Mouse (Mus musculus): ENCODE data around the gene Fbf1. TPM values are rescaled to one million over a fixed set of nuclear protein-coding genes. Genes with fewer than 3 reads are reported as not detected.

Fbf1 gene
- 10.8 TPM for polyA plus RNA-seq (2017; shearing (Covaris generic))

DNA sequence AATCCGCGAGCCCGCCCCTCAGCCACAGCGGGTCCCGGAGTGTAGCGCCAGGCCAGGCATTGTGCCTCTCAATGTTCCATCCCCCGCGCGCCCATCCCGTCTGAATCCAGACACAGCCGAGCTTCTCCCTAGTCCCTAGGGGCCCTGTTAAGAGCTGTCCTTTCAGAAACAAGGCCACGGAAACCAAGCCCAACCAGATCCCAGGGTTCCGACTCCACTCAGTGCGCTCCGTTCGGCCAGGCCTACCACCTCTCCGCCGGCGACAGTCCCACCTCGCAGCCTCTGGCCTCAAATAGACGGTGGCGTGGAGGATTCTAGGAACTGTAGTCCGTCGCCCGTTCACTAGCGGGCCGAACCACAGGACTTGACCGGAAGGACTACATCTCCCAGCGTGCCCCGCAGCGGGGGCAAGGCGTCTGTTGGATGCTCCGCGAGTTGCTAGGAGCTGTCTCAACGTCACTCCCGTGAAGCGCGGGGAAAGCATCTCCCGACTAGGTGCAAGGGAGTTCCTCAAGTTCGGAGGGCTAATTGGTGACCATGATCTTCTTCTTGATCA, at the start of gene Fbf1:
TSS of gene Fbf1 (minus strand) at position 283 of the 556 bp plus-strand sequence.

GRCm38 (mm10) chr11:116198639-116199531, 30.9 kb upstream of the Fbf1 start, which contains the start of the genes Ten1 and Acox1:
Ten1 (plus strand) TSS chr11:116198855.
Acox1 (minus strand) TSS chr11:116199045.

DNA sequence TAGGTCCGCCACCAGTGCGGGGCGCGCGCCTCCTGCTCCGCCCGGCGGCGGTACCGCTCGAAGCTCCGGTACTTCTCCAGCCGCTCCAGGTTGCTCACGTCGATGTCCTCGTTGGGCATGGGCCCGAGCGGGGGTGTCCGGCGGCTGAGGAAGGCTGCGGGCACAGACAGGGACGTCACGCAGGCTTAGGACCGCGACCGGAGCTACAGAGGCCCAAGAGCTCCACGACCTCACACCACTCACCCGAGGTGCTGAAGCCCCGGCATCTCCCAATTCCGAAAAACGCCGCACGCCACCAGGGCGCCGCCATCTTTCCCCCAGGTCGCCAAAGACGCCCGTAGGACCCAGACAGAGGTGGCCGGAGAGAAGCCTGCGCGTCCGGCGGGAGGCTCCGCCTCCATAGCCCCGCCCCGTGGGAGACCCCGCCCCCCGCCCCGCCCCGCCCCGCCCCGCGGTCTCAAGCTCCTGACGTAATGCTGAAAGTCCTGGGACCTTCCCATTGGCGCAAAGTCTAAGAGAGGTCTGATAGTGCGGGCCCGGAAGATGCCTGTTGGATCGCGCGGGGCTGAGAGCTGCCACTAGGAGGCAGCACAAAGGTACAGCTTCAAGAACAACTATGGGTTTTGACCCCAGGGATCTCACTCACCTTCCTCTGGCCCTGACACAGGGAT, 29.4 kb downstream of the Fbf1 start, which contains the start of gene Mrpl38:
TSS of gene Mrpl38 (minus strand) at position 401 of the 671 bp plus-strand sequence.

DNA sequence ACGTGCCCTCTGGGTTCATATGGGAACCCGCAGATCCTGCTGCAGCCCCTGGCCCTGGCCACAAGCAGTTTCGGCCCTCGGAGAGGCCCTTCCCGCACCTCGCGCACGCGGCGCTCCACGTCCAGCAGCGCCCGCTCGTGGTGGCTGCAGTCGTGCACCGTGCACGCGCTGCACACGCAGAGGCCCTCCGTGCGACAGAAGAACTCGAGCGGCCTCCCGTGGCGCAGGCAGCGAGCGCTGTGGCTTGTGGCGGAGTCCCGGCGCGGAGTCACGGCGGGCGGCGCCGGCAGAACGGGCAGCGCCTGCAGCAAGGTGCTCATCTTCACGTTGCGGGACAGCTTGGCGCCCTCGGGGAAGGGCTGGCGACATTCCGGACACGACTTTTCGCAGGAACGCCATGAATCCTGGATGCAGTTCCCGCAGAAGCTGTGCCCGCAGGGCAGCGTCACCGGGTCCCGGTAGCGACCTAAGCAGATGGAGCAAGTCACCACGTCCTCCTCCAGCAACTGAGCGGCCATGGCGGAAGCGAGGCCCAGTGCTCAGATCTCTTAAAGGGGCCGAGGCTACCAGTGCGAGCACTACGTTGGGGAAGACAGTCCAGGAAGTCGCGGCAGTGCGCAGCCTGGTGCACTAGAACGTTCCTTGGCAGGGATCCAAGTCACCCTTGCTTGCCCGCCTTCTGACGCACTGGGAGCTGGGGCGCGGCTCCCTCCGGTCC, 37.3 kb downstream of the Fbf1 start, which contains the start of gene Trim65:
TSS of gene Trim65 (minus strand) at position 641 of the 718 bp plus-strand sequence.

GRCm38 (mm10) chr11:116127156-116127980, 40.6 kb downstream of the Fbf1 start, which contains the start of gene Trim47:
Trim47 (minus strand) TSS chr11:116127210.

Other genes with a start within 250 kb of the Fbf1 start
- gene Sap30bp, start 234.9 kb downstream of the Fbf1 start, polyA plus RNA-seq (2017; shearing (Covaris generic)): 39.2 TPM
- gene Recql5, start 234.7 kb downstream of the Fbf1 start, polyA plus RNA-seq (2017; shearing (Covaris generic)): 25.0 TPM
- gene Itgb4, start 193.5 kb downstream of the Fbf1 start, polyA plus RNA-seq (2017; shearing (Covaris generic)): not detected
- gene Galk1, start 155.4 kb downstream of the Fbf1 start, polyA plus RNA-seq (2017; shearing (Covaris generic)): 40.6 TPM
- 1,124 TPM for gene H3f3b, start 140.2 kb downstream of the Fbf1 start, polyA plus RNA-seq (2017; shearing (Covaris generic))
- 41.6 TPM for gene Unk, start 137.8 kb downstream of the Fbf1 start, polyA plus RNA-seq (2017; shearing (Covaris generic))
- 205 TPM for gene Unc13d, start 90.2 kb downstream of the Fbf1 start, polyA plus RNA-seq (2017; shearing (Covaris generic))
- gene Wbp2, start 81.2 kb downstream of the Fbf1 start, polyA plus RNA-seq (2017; shearing (Covaris generic)): 192 TPM
- 0.44 TPM for gene Trim47, start 41.0 kb downstream of the Fbf1 start, polyA plus RNA-seq (2017; shearing (Covaris generic))
- gene Trim65, start 37.0 kb downstream of the Fbf1 start, polyA plus RNA-seq (2017; shearing (Covaris generic)): 10.2 TPM
- 65.8 TPM for gene Mrpl38, start 29.3 kb downstream of the Fbf1 start, polyA plus RNA-seq (2017; shearing (Covaris generic))
- gene Ten1, start 30.7 kb upstream of the Fbf1 start, polyA plus RNA-seq (2017; shearing (Covaris generic)): 65.7 TPM
- 21.0 TPM for gene Acox1, start 30.9 kb upstream of the Fbf1 start, polyA plus RNA-seq (2017; shearing (Covaris generic))
- 0.09 TPM for gene Evpl, start 69.9 kb upstream of the Fbf1 start, polyA plus RNA-seq (2017; shearing (Covaris generic))
- 81.5 TPM for gene Srp68, start 106.1 kb upstream of the Fbf1 start, polyA plus RNA-seq (2017; shearing (Covaris generic))
- gene Galr2, start 112.8 kb upstream of the Fbf1 start, polyA plus RNA-seq (2017; shearing (Covaris generic)): not detected
- gene Exoc7, start 139.1 kb upstream of the Fbf1 start, polyA plus RNA-seq (2017; shearing (Covaris generic)): 89.2 TPM
- gene Foxj1, start 167.2 kb upstream of the Fbf1 start, polyA plus RNA-seq (2017; shearing (Covaris generic)): not detected
- gene Rnf157, start 244.9 kb upstream of the Fbf1 start, polyA plus RNA-seq (2017; shearing (Covaris generic)): 3.2 TPM

Data from activated CD4-positive, CD25-positive, alpha-beta regulatory T cell, adult 9 weeks (primary cell).